Mouse (Mus musculus) small intestine, adult 2 months (tissue): ENCODE results near the gene Lpcat4. TPM values are rescaled to one million over a fixed set of nuclear protein-coding genes. Genes with fewer than 3 reads are reported as not detected.

ENCODE experiments used
- H3K27ac ChIP-seq: fragments of 200-500 bp; 2 replicates; pipeline ENCODE4 v1.5.1; 2012; ENCODE audit warnings: low read depth, low read length, control low read depth, inconsistent platforms; ENCODE audit not compliant: insufficient read depth
- H3K27me3 ChIP-seq: fragments of 200-500 bp; 2 replicates; pipeline ENCODE4 v1.6.1; 2012; ENCODE audit warnings: mild to moderate bottlenecking, moderate library complexity, low read length, inconsistent platforms; ENCODE audit not compliant: control insufficient read depth, insufficient read depth
- H3K36me3 ChIP-seq: fragments of 200-500 bp; 2 replicates; pipeline ENCODE4 v1.6.1; 2012; ENCODE audit warnings: mild to moderate bottlenecking, low read length, control low read depth, inconsistent platforms; ENCODE audit not compliant: control insufficient read depth, insufficient read depth
- H3K4me1 ChIP-seq: fragments of 200-500 bp; 2 replicates; pipeline ENCODE4 v1.6.1; 2012; ENCODE audit warnings: low read length, inconsistent platforms, mixed read lengths; ENCODE audit not compliant: control insufficient read depth, insufficient read depth, insufficient read length
- H3K4me3 ChIP-seq: fragments of 200-500 bp; 2 replicates; pipeline ENCODE4 v1.5.1; 2012; ENCODE audit warnings: low read depth, mild to moderate bottlenecking, control low read depth, inconsistent platforms, low read length, moderate library complexity
- CTCF ChIP-seq: fragments of 200-500 bp; IDR thresholded peaks from 2 replicates; pipeline ENCODE4 v1.5.1; 2012; ENCODE audit warnings: low read depth, mild to moderate bottlenecking, control low read depth, inconsistent platforms, low read length, moderate library complexity, mixed read lengths; ENCODE audit not compliant: insufficient replicate concordance, insufficient read length; ENCODE audit errors: extremely low read depth
- POLR2A ChIP-seq: fragments of 200-500 bp; IDR thresholded peaks from 2 replicates; pipeline ENCODE4 v1.6.1; 2012; ENCODE audit warnings: low read depth, mild to moderate bottlenecking, control low read depth, inconsistent platforms, low read length, moderate library complexity
- WGBS: fragments of 180-500 bp; shearing (Covaris S2); methylation state at CpG from one replicate; pipeline ENCODE4 v1.1.7; 2018; 5-methylcytosine and 5-hydroxymethylcytosine counted together
- polyA plus RNA-seq: library from polyadenylated mRNA; depleted of rRNA; stranded (reverse); fragments of >200 nt; gene quantifications from 2 replicates; pipeline ENCODE4 v1.2.3, GENCODE M21; 2012

The Lpcat4 gene
- polyA plus RNA-seq, 1 experiment, result 38.7 TPM

DNA sequence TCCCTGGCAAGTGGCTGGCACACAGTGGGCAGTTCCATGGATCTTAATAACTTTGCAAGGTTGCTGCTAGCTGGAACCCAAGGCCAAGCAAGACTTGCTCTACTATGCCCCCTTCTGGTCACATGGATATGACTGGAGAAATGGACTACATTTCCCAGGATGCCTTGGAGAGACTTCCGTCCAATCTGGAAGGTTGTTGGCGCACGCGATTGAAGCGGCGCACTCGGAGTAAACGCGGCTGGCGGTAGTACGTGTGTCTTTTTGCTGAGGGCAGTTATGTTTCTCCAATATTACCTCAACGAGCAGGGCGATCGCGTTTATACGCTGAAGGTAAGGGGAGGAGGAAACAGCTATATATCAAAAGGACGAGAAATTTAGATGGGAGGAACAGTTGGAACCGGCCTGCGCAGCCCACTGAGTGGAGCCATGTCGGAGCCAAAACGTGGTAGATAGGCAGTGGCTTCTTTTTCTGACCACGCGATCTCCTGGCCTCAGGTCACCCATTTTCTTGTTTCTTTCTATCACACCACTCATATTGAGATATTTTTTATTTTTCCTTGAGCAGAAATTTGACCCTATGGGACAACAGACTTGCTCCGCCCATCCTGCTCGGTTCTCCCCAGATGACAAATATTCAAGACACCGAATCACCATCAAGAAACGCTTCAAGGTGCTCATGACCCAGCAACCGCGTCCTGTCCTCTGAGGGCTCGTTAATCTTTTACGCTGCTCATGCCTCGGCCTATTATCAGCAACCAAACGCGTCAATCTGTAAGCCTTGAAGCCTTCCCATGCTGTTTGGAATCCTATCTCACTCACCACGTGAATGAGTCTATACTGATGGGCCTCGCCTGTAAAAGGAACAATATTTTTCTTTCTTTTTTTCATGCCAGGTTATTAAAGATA, 22.7 kb downstream of the Lpcat4 start, which contains the start of gene Nop10:
Gene Nop10, plus strand, starts transcription at position 179 of the 906 bp plus-strand sequence.
- peak within 1 kb of the TSS; percentile 63 for H3K27ac ChIP-seq
- H3K4me3 ChIP-seq, result peak within 1 kb of the TSS; percentile 75
- H3K36me3 ChIP-seq, result no peaks in the 10 kb centered on the region
- H3K4me1 ChIP-seq, result no peaks in the 10 kb centered on the region
- WGBS, result under 1% methylated on average over 36 of the region's 36 CpGs
- TF ChIP-seq CTCF (peak; percentile 88; the same call in 1 of the 2 replicates), POLR2A (peak; percentile 88)
- no peaks in the 10 kb centered on the region for H3K27me3 ChIP-seq

DNA sequence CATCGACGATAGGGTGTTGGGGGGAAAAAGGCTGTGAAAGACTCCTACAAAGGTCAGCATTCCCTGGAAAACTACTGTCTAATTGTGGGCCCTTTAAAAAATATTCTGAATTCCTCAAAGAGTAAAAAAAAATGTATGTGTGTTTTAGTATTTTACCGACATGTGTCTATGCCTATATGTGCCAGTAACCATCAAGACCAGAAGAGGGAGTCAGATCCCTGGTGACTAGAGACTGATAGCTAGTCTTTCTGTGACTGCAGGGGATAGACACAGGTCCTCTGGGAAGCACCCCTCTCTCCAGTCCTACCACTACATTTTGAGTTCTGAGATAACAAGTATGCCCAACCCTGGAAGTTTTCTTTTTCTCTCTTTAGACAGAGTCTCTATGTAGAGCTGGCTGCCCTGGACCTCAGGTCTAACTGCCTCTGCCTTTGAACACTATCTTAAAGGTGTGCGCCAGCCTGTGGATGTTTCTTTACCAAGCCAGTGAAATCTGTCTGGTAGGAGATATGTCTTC, 23.6 kb downstream of the Lpcat4 start:
- Histone ChIP-seq H3K4me3 (no peak overlapping the region), H3K27ac (no peak overlapping the region), H3K27me3 (no peaks in the 10 kb centered on the region), H3K36me3 (no peaks in the 10 kb centered on the region), H3K4me1 (no peaks in the 10 kb centered on the region)
- no peak for TF ChIP-seq POLR2A
- no peak for TF ChIP-seq CTCF
- 24% methylated on average over 4 of the region's 4 CpGs for WGBS

DNA sequence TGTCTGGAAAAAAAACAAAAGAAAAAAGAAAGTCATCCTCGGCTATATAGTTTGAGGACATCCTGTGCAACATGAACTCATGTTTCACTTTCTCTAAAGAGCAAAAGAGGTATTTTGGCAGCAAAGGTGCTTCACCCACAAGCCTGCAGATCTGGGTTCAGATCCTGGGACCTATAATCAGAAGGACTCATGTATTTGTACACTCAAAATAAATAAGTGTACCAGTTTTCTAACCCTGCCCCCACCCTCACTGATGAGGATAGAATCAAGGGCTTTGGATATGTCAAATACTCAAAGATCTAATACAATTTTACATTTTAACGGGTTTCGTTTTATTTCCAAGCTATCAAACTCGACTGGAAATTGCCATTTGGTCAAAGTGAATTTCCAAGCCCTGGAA, 25.1 kb downstream of the Lpcat4 start:
- no peak for TF ChIP-seq POLR2A
- TF ChIP-seq CTCF, result no peak

GRCm38 (mm10) chr2:112265448-112266241, 26.4 kb downstream of the Lpcat4 start, which contains the start of gene Slc12a6:
Slc12a6 (plus strand) TSS chr2:112265825.
- H3K4me3 ChIP-seq, result peak within 1 kb of the TSS; percentile 97
- peaks cover 4% of the 10 kb centered on the region; the same call in 1 of the 2 replicates for H3K4me1 ChIP-seq
- no peaks in the 10 kb centered on the region for H3K36me3 ChIP-seq
- peak; percentile 22; the same call in 1 of the 2 replicates for TF ChIP-seq POLR2A
- TF ChIP-seq CTCF, result no peak
- H3K27ac ChIP-seq, result peak within 1 kb of the TSS; percentile 80
- WGBS, result under 1% methylated on average over 85 of the region's 85 CpGs
- no peaks in the 10 kb centered on the region for H3K27me3 ChIP-seq

More for the DNA sequence above, 25.1 kb downstream of the Lpcat4 start:
- no peaks in the 10 kb centered on the region for H3K27me3 ChIP-seq
- H3K4me1 ChIP-seq, result no peaks in the 10 kb centered on the region
- 75% methylated on average over 4 of the region's 4 CpGs for WGBS
- no peaks in the 10 kb centered on the region for H3K36me3 ChIP-seq
- H3K27ac ChIP-seq, result no peak overlapping the region
- no peak overlapping the region for H3K4me3 ChIP-seq

DNA sequence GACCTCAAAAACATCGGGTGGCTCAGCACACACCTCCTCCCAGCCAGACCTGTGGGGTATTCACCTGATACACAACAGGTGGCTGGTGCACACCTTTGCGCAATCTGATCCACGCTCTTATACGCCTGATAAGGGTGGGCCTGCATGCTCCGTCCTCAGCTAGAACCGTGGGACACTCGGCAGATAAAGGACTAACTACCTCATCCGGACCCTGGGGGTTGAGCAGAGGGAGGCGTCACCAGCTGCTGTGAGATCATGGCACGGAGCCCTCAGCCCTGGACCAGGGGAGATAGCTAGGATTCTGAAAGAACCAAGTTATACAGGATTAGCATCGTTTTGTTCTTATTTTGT, 26.9 kb downstream of the Lpcat4 start, which contains the start of gene Gm21985:
Gene Gm21985, plus strand, starts transcription at position 73 of the 351 bp plus-strand sequence.
- 1% methylated on average over 11 of the region's 11 CpGs for WGBS
- Histone ChIP-seq H3K4me3 (peak within 1 kb of the TSS; percentile 97), H3K4me1 (peaks cover 4% of the 10 kb centered on the region; the same call in 1 of the 2 replicates), H3K27me3 (no peaks in the 10 kb centered on the region), H3K27ac (peak within 1 kb of the TSS; percentile 80), H3K36me3 (no peaks in the 10 kb centered on the region; the same call in 1 of the 2 replicates)
- no peak for TF ChIP-seq POLR2A
- TF ChIP-seq CTCF, result no peak

DNA sequence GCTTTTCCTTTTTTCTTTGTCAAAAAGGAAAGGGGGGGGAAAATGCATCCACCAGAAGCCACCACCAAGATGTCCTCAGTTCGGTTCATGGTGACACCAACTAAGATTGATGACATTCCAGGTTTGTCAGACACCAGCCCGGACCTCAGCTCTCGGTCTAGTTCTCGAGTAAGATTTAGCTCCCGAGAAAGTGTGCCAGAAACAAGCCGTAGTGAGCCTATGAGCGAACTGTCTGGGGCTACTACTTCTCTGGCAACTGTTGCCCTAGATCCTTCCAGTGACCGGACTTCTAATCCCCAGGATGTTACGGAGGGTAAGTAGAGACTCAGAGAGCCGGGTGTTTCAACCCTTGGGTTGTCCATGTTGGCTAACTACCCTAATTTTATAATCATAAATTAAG, 27.5 kb downstream of the Lpcat4 start:
- Histone ChIP-seq H3K4me3 (peak overlapping the region; percentile 47), H3K27ac (peak overlapping the region; percentile 35), H3K36me3 (no peaks in the 10 kb centered on the region; the same call in 1 of the 2 replicates), H3K27me3 (no peaks in the 10 kb centered on the region), H3K4me1 (peaks cover 4% of the 10 kb centered on the region; the same call in 1 of the 2 replicates)
- no peak for TF ChIP-seq CTCF
- TF ChIP-seq POLR2A, result no peak
- 39% methylated on average over 10 of the region's 10 CpGs for WGBS
